Mouse (Mus musculus) testis, adult 2 months (tissue): ENCODE data around the gene Gm11639.

Source experiments
- CTCF ChIP-seq: fragments of 200-500 bp; IDR thresholded peaks from 2 replicates; pipeline ENCODE4 v1.5.1; 2012; ENCODE audit warnings: low read depth, mild to moderate bottlenecking, inconsistent platforms, low read length, moderate library complexity; ENCODE audit not compliant: control insufficient read depth, insufficient read depth, insufficient replicate concordance
- POLR2A ChIP-seq: fragments of 200-500 bp; IDR thresholded peaks from 2 replicates; pipeline ENCODE4 v1.6.1; 2012; ENCODE audit warnings: low read depth, mild to moderate bottlenecking, inconsistent platforms, low read length, moderate library complexity; ENCODE audit not compliant: control insufficient read depth

- TF ChIP-seq CTCF (no peak), POLR2A (no peak)
These were observed 38.9 kb upstream of the Gm11639 start for GRCm38 (mm10) chr11:104646611-104647010.
